Mouse (Mus musculus): ENCODE measurements around the gene Rnf10. TPM values are rescaled to one million over a fixed set of nuclear protein-coding genes. Genes with fewer than 3 reads are reported as not detected.

The Rnf10 gene
- 240 and 247 TPM in 2 replicates for polyA plus RNA-seq (2012; rRNA removed)

DNA sequence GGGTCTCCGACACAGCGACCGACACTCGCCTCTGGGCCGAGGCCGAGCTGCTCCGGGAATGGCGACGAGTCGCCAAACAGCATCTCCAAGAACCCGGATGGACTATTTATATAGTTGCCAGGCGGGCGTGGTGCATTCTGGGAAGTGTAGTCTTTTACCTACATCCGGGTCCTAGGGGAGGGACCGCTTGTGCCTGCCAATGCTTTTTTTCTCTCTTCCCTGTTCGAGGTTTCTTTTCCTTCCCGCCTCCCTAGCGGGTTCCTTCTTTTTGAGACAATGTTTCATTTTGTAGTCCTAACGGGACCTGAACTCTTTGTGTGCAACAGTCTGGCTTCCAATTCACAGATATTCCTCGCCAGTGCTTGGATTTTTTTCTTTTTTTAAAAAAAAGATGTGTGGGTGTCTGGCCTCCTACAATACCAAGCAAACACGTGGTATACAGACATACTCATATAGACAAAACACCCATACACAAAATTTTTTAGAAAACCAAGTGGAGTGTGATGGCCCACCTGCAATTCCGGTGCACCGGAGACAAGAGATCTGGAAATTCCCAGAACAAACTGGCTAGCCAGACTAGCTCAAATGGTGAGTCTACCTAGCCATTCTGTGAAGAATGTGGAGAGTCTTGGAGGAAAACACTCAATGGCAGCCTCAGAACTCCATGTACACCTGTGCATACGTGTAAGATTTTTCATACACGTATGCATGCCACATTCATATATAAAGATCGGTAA, at the start of gene Rnf10:
TSS of gene Rnf10 (minus strand) at position 87 of the 737 bp plus-strand sequence.
- TF ChIP-seq CTCF (IDR thresholded peaks at IDR 0.05; ENCODE audit: control insufficient read depth, insufficient read depth, insufficient replicate concordance, low read depth, low read length) = no peak
- peak; percentile 97 for TF ChIP-seq POLR2A (IDR thresholded peaks at IDR 0.05; ENCODE audit: control insufficient read depth, low read depth, low read length)
- Histone ChIP-seq H3K4me3 (ENCODE audit: control insufficient read depth, low read depth, low read length) (peak within 1 kb of the TSS; percentile 100), H3K4me1 (ENCODE audit: control insufficient read depth, insufficient read depth, low read length) (peaks cover 12% of the 10 kb centered on the region)

DNA sequence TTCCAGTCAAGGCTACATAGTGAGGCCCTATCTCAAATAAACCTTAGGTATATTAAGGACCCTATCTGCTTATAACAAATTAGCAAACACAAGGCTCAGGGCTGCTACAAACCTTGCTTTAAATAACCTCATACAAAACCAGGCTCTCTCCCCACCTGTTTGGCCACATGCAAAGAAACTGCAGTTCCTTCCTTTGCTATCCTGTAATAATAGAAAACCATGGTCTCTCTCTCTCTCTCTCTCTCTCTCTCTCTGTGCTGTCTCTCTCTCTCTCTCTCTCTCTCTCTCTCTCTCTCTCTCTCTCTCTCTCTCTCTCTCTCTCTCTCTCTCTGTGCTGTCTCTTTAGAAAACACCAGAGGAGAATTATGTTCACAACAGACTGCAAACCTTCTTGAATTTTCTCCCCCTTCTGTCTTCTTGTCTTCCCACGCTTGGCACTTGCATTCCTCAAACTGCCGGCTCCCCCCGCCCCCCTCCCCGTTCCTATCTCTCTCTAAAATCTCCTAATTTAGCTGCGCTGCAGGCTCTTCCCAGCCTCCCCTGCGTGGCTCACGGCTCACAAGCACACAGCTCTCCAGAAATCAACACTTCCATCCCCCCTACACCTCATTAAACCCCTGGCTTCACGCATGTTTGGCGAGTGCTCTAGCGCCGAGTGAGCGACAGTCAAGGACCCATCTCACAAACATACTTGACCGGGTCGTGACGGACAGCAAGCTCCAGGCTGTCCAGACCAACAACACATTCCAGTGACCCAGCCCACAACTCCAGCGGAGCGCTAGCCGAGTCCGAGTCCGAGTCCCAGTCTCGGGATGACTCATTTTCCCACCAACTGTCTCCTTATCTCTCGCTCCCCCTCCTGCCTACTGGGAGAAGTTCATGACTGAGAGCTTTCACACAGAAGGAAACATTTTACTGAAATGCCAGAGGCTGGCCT, 46.6 kb upstream of the Rnf10 start:
- no peaks in the 10 kb centered on the region for H3K27me3 ChIP-seq (ENCODE audit: control insufficient read depth, insufficient read depth, low read length)
- H3K4me3 ChIP-seq (ENCODE audit: control insufficient read depth, low read depth, low read length) = peak overlapping the region; percentile 81
- TF ChIP-seq POLR2A (IDR thresholded peaks at IDR 0.05; ENCODE audit: control insufficient read depth, low read depth, low read length) = peak; percentile 46
- TF ChIP-seq CTCF (IDR thresholded peaks at IDR 0.05; ENCODE audit: control insufficient read depth, insufficient read depth, insufficient replicate concordance, low read depth, low read length) = no peak; the same call in 1 of the 2 replicates
- H3K27ac ChIP-seq (ENCODE audit: control insufficient read depth, insufficient read depth, low read depth, low read length) = peak overlapping the region; percentile 80
- H3K36me3 ChIP-seq (ENCODE audit: control insufficient read depth, insufficient read depth, low read length) = no peaks in the 10 kb centered on the region
- H3K4me1 ChIP-seq (ENCODE audit: control insufficient read depth, insufficient read depth, low read length) = peaks cover 5% of the 10 kb centered on the region

More for the DNA sequence above, at the start of gene Rnf10:
- H3K36me3 ChIP-seq (ENCODE audit: control insufficient read depth, insufficient read depth, low read length) = no peaks in the 10 kb centered on the region
- H3K27me3 ChIP-seq (ENCODE audit: control insufficient read depth, insufficient read depth, low read length) = no peaks in the 10 kb centered on the region
- peak within 1 kb of the TSS; percentile 97 for H3K27ac ChIP-seq (ENCODE audit: control insufficient read depth, insufficient read depth, low read depth, low read length)

DNA sequence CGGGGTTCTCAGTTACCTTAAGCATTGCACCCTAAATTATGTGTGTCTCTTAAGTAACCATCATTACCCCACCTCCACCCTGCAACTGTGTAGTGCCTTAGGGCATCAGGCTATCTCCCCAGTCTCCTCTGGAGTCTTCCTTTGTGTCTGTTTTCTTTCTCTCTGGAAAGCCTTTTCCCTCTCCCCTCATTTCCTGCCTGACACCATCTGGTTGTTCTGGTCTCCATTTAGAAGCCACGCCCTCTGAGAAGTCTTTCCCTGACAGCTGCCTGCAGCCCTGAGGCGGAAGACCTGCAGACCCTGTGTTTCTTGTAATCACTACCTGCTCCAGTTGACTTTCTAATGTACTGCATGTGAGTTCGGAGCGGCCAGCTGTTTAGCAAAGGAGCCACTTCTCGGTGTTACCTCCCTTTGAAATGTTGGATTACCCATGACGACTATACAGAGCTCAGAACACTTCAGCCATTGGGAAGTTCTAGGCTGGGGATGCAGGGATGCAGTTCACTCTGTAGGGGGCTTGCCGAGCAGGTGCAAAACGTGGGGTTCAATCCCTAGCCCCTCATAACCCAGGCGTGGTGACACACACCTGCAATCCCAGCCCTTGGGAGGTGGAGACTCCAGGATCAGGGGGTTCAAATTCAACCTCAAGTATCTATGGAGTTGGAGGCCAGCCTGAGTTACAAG, 45.1 kb upstream of the Rnf10 start:
- H3K36me3 ChIP-seq (ENCODE audit: control insufficient read depth, insufficient read depth, low read length) = no peaks in the 10 kb centered on the region; the same call in 1 of the 2 replicates
- H3K4me3 ChIP-seq (ENCODE audit: control insufficient read depth, low read depth, low read length) = no peak overlapping the region
- TF ChIP-seq CTCF (IDR thresholded peaks at IDR 0.05; ENCODE audit: control insufficient read depth, insufficient read depth, insufficient replicate concordance, low read depth, low read length) (no peak), POLR2A (IDR thresholded peaks at IDR 0.05; ENCODE audit: control insufficient read depth, low read depth, low read length) (no peak)
- no peaks in the 10 kb centered on the region for H3K27me3 ChIP-seq (ENCODE audit: control insufficient read depth, insufficient read depth, low read length)
- peaks cover 5% of the 10 kb centered on the region for H3K4me1 ChIP-seq (ENCODE audit: control insufficient read depth, insufficient read depth, low read length)
- no peak overlapping the region for H3K27ac ChIP-seq (ENCODE audit: control insufficient read depth, insufficient read depth, low read depth, low read length)

DNA sequence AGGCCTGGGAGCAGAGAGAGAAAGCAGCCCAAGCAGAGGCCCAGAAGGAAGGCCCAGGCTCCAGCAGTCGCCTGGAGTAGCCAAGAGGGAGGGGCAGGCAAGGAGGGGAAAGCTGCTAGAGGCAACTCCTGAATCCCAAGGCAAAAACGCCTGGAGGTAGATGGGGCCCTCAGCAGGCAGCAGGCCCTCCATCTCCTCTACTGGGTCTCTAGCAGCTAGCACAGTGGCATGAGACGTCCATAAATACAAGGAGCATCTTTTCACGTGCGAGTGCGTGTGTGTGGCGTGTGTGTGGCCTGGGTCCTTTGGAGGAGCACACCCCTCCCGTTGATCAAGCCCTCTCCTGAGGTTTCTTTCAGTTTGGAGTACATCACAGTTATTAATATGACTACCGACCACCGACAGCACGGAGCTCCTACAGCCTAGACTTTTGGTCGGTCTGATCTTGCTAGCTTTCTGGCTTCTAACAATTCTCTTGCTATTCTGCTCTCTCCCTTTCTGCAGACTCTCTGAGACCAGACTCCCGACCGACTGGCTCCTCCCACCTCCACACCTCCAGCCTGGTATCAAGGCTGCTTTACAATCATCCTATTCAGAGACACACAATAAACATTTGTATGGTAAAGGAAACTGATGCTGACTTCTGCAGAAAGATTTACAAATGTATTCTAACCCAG, 44.4 kb upstream of the Rnf10 start:
- Histone ChIP-seq H3K27me3 (ENCODE audit: control insufficient read depth, insufficient read depth, low read length) (no peaks in the 10 kb centered on the region), H3K4me1 (ENCODE audit: control insufficient read depth, insufficient read depth, low read length) (peaks cover 5% of the 10 kb centered on the region), H3K36me3 (ENCODE audit: control insufficient read depth, insufficient read depth, low read length) (no peaks in the 10 kb centered on the region; the same call in 1 of the 2 replicates), H3K4me3 (ENCODE audit: control insufficient read depth, low read depth, low read length) (no peak overlapping the region), H3K27ac (ENCODE audit: control insufficient read depth, insufficient read depth, low read depth, low read length) (peak overlapping the region; percentile 17; the same call in 1 of the 2 replicates)
- no peak for TF ChIP-seq POLR2A (IDR thresholded peaks at IDR 0.05; ENCODE audit: control insufficient read depth, low read depth, low read length)
- TF ChIP-seq CTCF (IDR thresholded peaks at IDR 0.05; ENCODE audit: control insufficient read depth, insufficient read depth, insufficient replicate concordance, low read depth, low read length) = no peak

DNA sequence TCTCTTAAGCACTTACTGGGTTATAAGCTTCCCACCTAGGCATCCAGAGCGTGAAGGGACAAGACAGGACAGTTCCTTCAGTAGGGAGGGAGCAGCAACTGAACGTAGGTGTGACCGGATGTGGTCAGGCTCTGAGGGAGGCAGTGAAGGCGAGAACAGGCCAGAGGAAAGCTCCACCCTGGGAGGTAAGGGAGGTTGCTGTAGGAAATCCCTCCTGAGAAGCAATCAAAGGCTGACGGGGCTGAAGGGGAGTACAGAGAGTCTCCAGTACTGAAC, 40.9 kb upstream of the Rnf10 start:
- peak overlapping the region; percentile 76; the same call in 1 of the 2 replicates for H3K27ac ChIP-seq (ENCODE audit: control insufficient read depth, insufficient read depth, low read depth, low read length)
- peak overlapping the region; percentile 85 for H3K4me3 ChIP-seq (ENCODE audit: control insufficient read depth, low read depth, low read length)
- no peaks in the 10 kb centered on the region; the same call in none of the 2 replicates for H3K4me1 ChIP-seq (ENCODE audit: control insufficient read depth, insufficient read depth, low read length)
- no peaks in the 10 kb centered on the region for H3K27me3 ChIP-seq (ENCODE audit: control insufficient read depth, insufficient read depth, low read length)
- no peaks in the 10 kb centered on the region; the same call in 1 of the 2 replicates for H3K36me3 ChIP-seq (ENCODE audit: control insufficient read depth, insufficient read depth, low read length)
- no peak for TF ChIP-seq POLR2A (IDR thresholded peaks at IDR 0.05; ENCODE audit: control insufficient read depth, low read depth, low read length)
- no peak for TF ChIP-seq CTCF (IDR thresholded peaks at IDR 0.05; ENCODE audit: control insufficient read depth, insufficient read depth, insufficient replicate concordance, low read depth, low read length)

DNA sequence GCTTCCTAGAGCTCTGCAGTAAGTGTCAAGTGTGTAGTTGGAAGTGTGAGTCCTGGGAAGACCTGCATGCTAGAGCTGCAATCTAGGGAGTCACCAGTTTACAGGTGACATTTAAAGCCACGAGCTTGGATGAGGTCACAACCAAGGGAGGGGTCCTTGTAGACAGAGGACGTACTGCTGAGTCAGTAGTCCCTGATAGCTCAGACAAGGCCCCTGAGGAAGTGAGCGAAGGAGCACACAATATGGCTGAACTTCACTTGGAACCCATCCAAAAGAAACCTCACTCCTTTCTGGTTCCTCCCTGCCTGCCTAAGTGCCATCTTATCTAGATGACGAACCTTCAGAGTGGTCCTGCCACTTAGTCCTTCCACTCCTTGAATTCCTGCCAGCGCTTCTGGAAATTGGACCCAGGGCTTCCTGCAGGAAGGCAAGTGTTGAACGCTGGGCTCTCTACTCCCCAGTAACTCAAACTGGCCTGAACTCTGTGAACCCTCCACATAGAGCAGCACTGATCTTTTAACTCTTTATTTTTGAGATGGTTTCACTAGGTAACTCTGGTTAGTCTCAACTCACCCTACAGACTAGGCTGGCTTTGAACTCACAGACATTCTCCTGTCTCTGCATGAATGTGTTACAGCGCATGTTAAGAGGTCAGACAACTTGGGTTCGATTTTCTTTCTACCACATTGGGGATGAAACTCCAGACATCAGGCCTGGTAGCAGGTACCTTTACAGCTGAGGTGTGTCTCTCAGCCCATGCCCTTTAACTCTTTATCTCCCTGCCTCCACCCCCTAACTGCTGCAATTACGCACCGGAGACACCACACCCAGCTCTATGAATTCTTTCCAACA, 40.3 kb upstream of the Rnf10 start:
- no peak; the same call in 1 of the 2 replicates for TF ChIP-seq POLR2A (IDR thresholded peaks at IDR 0.05; ENCODE audit: control insufficient read depth, low read depth, low read length)
- no peak for TF ChIP-seq CTCF (IDR thresholded peaks at IDR 0.05; ENCODE audit: control insufficient read depth, insufficient read depth, insufficient replicate concordance, low read depth, low read length)
- peak overlapping the region; percentile 85 for H3K4me3 ChIP-seq (ENCODE audit: control insufficient read depth, low read depth, low read length)
- H3K36me3 ChIP-seq (ENCODE audit: control insufficient read depth, insufficient read depth, low read length) = no peaks in the 10 kb centered on the region; the same call in 1 of the 2 replicates
- no peaks in the 10 kb centered on the region for H3K27me3 ChIP-seq (ENCODE audit: control insufficient read depth, insufficient read depth, low read length)
- H3K4me1 ChIP-seq (ENCODE audit: control insufficient read depth, insufficient read depth, low read length) = no peaks in the 10 kb centered on the region; the same call in none of the 2 replicates
- H3K27ac ChIP-seq (ENCODE audit: control insufficient read depth, insufficient read depth, low read depth, low read length) = peak overlapping the region; percentile 76
